Mouse (Mus musculus) liver, embryonic 15.5 days (tissue): ENCODE data around the gene Olfr1432. TPM values are rescaled to one million over a fixed set of nuclear protein-coding genes. Genes with fewer than 3 reads are reported as not detected.
"Not testable (repeated sequence)": the region's sequence is repeated elsewhere in the genome, so short reads cannot be mapped to it uniquely, and the experiment has no call there.

Source experiments
- ATAC-seq: fragments of 200-750 bp; cut with Nextera tagmentation; 2 replicates; pipeline ENCODE4 v1.8.0; 2017; ENCODE audit warnings: moderate number of reproducible peaks, mild to moderate bottlenecking, moderate library complexity; ENCODE audit not compliant: insufficient read depth
- H3K27ac ChIP-seq: fragments of 300-500 bp; sonication (generic); replicated peaks from 2 replicates; pipeline ENCODE4 v1.5.1; 2015; ENCODE audit warnings: mild to moderate bottlenecking, inconsistent platforms
- H3K27me3 ChIP-seq: fragments of 300-500 bp; sonication (generic); 2 replicates; pipeline ENCODE4 v1.6.1; 2015; ENCODE audit warnings: mild to moderate bottlenecking, inconsistent platforms
- H3K36me3 ChIP-seq: fragments of 300-500 bp; sonication (generic); replicated peaks from 2 replicates; pipeline ENCODE4 v1.6.1; 2015; ENCODE audit warnings: moderate library complexity, mild to moderate bottlenecking, inconsistent platforms
- H3K4me1 ChIP-seq: fragments of 300-500 bp; sonication (generic); replicated peaks from 2 replicates; pipeline ENCODE4 v1.6.1; 2015; ENCODE audit warnings: inconsistent platforms
- H3K4me2 ChIP-seq: fragments of 300-500 bp; sonication (generic); 2 replicates; pipeline ENCODE4 v1.6.1; 2015; ENCODE audit warnings: moderate library complexity, mild to moderate bottlenecking, inconsistent platforms
- H3K4me3 ChIP-seq: fragments of 300-500 bp; sonication (generic); replicated peaks from 2 replicates; pipeline ENCODE4 v1.5.1; 2015; ENCODE audit warnings: mild to moderate bottlenecking, inconsistent platforms
- H3K9ac ChIP-seq: fragments of 300-500 bp; sonication (generic); 2 replicates; pipeline ENCODE4 v1.6.1; 2015; ENCODE audit warnings: moderate library complexity, mild to moderate bottlenecking, inconsistent platforms
- H3K9me3 ChIP-seq: fragments of 300-500 bp; sonication (generic); replicated peaks from 2 replicates; pipeline ENCODE4 v1.6.1; 2016; ENCODE audit warnings: inconsistent platforms
- WGBS: fragments of 180-500 bp; shearing (Covaris S2); methylation state at CpG from one replicate; pipeline ENCODE4 v1.1.7; 2015; ENCODE audit warnings: mixed read lengths; ENCODE audit not compliant: insufficient replicate concordance; 5-methylcytosine and 5-hydroxymethylcytosine counted together
- polyA plus RNA-seq: library from polyadenylated mRNA; unstranded; fragments of >200 nt; fragmentation: Nextera tagmentation; extraction: Ambion mirVana; gene quantifications from 2 replicates; pipeline ENCODE4 v1.2.1, GENCODE M21; 2015

The Olfr1432 gene
- not detected in 2 replicates for polyA plus RNA-seq

GRCm38 (mm10) chr19:12232496-12232895, at the start of gene Olfr1432:
Olfr1432 (minus strand) TSS chr19:12232596.
- H3K36me3 ChIP-seq, H3K9me3 ChIP-seq, H3K9ac ChIP-seq, H3K27me3 ChIP-seq, H3K4me2 ChIP-seq, H3K4me3 ChIP-seq, ATAC-seq, H3K4me1 ChIP-seq, H3K27ac ChIP-seq: not testable (repeated sequence)

DNA sequence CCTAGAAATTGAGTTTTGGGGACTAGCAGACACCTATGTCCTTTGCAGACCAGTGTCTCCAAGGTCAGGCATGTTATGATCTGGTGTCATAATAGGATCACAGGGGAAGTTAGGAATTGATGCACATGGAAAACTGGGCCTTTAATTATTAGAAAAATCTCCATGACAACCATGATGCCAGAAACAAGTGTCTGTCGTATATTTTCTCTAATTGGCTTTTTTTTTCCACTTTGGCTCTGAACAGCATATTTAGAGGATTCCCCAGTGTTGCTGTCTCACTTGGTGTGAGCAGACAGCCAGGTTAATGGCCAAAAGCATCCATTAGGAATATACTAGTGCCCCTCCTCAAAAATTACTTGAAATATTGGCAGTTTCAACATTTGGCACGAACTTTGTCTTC, 47.2 kb upstream of the Olfr1432 start, which contains the start of gene Olfr1434:
TSS of gene Olfr1434 (plus strand) at position 301 of the 400 bp plus-strand sequence.
- Histone ChIP-seq H3K9me3 (no peaks in the 10 kb centered on the region), H3K9ac (no peak within 1 kb of the TSS), H3K4me2 (no peak within 1 kb of the TSS), H3K27me3 (no peaks in the 10 kb centered on the region), H3K36me3 (no peaks in the 10 kb centered on the region), H3K27ac (no peak within 1 kb of the TSS), H3K4me1 (no peaks in the 10 kb centered on the region), H3K4me3 (no peak within 1 kb of the TSS)
- ATAC-seq: no peak
- 53% methylated on average over 2 of the region's 2 CpGs for WGBS

DNA sequence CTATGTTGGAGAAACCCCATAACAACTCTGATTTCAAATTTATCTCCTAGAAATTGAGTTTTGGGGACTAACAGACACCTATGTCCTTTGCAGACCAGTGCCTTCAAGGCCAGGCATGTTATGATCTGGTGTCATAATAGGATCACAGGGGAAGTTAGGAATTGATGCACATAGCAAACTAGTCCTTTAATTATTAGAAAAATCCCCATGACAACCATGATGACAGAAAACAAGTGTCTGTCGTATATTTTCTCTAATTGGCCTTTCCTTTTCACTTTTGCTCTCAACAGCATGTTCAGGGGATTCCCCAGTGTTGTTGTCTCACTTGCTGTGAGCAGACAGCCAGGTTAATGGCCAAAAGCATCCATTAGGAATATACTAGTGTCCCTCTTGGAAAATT, 28.3 kb upstream of the Olfr1432 start, which contains the start of gene Olfr235:
TSS of gene Olfr235 (plus strand) at position 301 of the 400 bp plus-strand sequence.
- Histone ChIP-seq H3K36me3 (no peaks in the 10 kb centered on the region), H3K9ac (no peak within 1 kb of the TSS), H3K27ac (no peak within 1 kb of the TSS), H3K27me3 (no peaks in the 10 kb centered on the region), H3K4me3 (no peak within 1 kb of the TSS), H3K4me1 (no peaks in the 10 kb centered on the region), H3K9me3 (no peaks in the 10 kb centered on the region), H3K4me2 (no peak within 1 kb of the TSS)
- ATAC-seq: no peak
- WGBS: 26% methylated on average over 1 of the region's 1 CpGs

- H3K36me3 ChIP-seq: no peaks in the 10 kb centered on the region
- H3K4me3 ChIP-seq: no peak within 1 kb of the TSS
- ATAC-seq: no peak
- H3K9ac ChIP-seq: no peak within 1 kb of the TSS
- H3K4me1 ChIP-seq: no peaks in the 10 kb centered on the region
- no peak within 1 kb of the TSS for H3K27ac ChIP-seq
- H3K9me3 ChIP-seq: no peaks in the 10 kb centered on the region
- no peaks in the 10 kb centered on the region for H3K27me3 ChIP-seq
- 39% methylated on average over 1 of the region's 1 CpGs for WGBS
- H3K4me2 ChIP-seq: no peak within 1 kb of the TSS
These were observed 9.2 kb upstream of the Olfr1432 start, which contains the start of gene Olfr262 for GRCm38 (mm10) chr19:12241559-12241958. Olfr262 (minus strand) TSS chr19:12241659.

GRCm38 (mm10) chr19:12200334-12200733, 32.1 kb downstream of the Olfr1432 start, which contains the start of gene Olfr1431:
Olfr1431 (plus strand) TSS chr19:12200634.
- Histone ChIP-seq H3K9me3 (no peaks in the 10 kb centered on the region), H3K4me3 (no peak within 1 kb of the TSS), H3K4me1 (no peaks in the 10 kb centered on the region), H3K27me3 (no peaks in the 10 kb centered on the region), H3K27ac (no peak within 1 kb of the TSS), H3K4me2 (no peak within 1 kb of the TSS), H3K9ac (no peak within 1 kb of the TSS), H3K36me3 (no peaks in the 10 kb centered on the region)
- no peak for ATAC-seq
- WGBS: 40% methylated on average over 1 of the region's 1 CpGs

DNA sequence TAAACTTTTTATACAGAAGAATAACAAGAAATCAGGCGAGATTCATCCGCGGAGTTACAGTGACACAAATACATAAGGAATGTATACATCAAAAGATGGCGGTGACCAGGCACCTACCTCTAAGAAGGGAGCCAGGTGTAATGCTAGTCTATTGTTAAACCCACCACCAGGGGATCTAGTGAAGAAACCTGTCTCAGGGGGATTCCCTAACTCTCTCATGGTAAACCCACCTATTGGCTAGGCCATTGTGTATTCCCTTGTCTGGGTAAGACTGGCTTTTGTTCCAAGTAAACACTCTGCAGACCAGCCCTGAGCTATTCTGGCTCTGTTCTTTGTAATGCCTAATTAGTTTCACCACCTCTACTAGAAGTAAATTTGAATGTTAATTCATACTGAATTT, 33.3 kb downstream of the Olfr1432 start:
- ATAC-seq, H3K36me3 ChIP-seq, H3K27me3 ChIP-seq, H3K9ac ChIP-seq, H3K9me3 ChIP-seq, H3K27ac ChIP-seq, H3K4me2 ChIP-seq, H3K4me1 ChIP-seq, H3K4me3 ChIP-seq: not testable (repeated sequence)
- 58% methylated on average over 4 of the region's 4 CpGs for WGBS

Other genes starting within 250 kb of the Olfr1432 start
- 0.01 TPM in 1 of 2 replicates, not detected in the other for gene Olfr1423, start 191.3 kb downstream of the Olfr1432 start, polyA plus RNA-seq
- not detected in 2 replicates for gene Olfr1424, start 169.9 kb downstream of the Olfr1432 start, polyA plus RNA-seq
- not detected in 2 replicates for gene Olfr1425, start 154.9 kb downstream of the Olfr1432 start, polyA plus RNA-seq
- not detected in 2 replicates for gene Olfr1426, start 140.6 kb downstream of the Olfr1432 start, polyA plus RNA-seq
- not detected in 2 replicates for gene Olfr1427, start 129.3 kb downstream of the Olfr1432 start, polyA plus RNA-seq
- gene Olfr1428, start 116.7 kb downstream of the Olfr1432 start, polyA plus RNA-seq: not detected in 2 replicates
- gene Olfr76, start 109.4 kb downstream of the Olfr1432 start, polyA plus RNA-seq: not detected in 2 replicates
- gene Olfr1555-ps1, start 62.5 kb downstream of the Olfr1432 start, polyA plus RNA-seq: not detected in 2 replicates
- gene Olfr1431, start 32.0 kb downstream of the Olfr1432 start, polyA plus RNA-seq: not detected in 2 replicates
- gene Olfr262, start 9.1 kb upstream of the Olfr1432 start, polyA plus RNA-seq: not detected in 2 replicates
- not detected in 2 replicates for gene Olfr235, start 28.4 kb upstream of the Olfr1432 start, polyA plus RNA-seq
- not detected in 2 replicates for gene Olfr1434, start 47.3 kb upstream of the Olfr1432 start, polyA plus RNA-seq
- not detected in 2 replicates for gene Olfr1436, start 66.5 kb upstream of the Olfr1432 start, polyA plus RNA-seq
- not detected in 2 replicates for gene Olfr1437, start 92.5 kb upstream of the Olfr1432 start, polyA plus RNA-seq
- gene Olfr1438-ps1, start 103.3 kb upstream of the Olfr1432 start, polyA plus RNA-seq: not detected in 2 replicates
- not detected in 2 replicates for gene Olfr1440, start 154.7 kb upstream of the Olfr1432 start, polyA plus RNA-seq
- gene Olfr1441, start 184.8 kb upstream of the Olfr1432 start, polyA plus RNA-seq: not detected in 2 replicates
- gene Pfpl, start 195.3 kb upstream of the Olfr1432 start, polyA plus RNA-seq: not detected in 2 replicates
- 1.8 and 2.0 TPM in 2 replicates for gene Mpeg1, start 228.2 kb upstream of the Olfr1432 start, polyA plus RNA-seq